Mouse (Mus musculus) intestine, embryonic 14.5 days (tissue): Measurements from ENCODE around the gene Nmnat1. TPM values are rescaled to one million over a fixed set of nuclear protein-coding genes. Genes with fewer than 3 reads are reported as not detected.
A peak's percentile ranks its signal among the peaks of the same experiment; 100 is the strongest.

Experiments
- ATAC-seq: fragments of 200-750 bp; cut with Nextera tagmentation; replicated peaks from 2 replicates; pipeline ENCODE4 v1.8.0; 2017; ENCODE audit warnings: low read depth, moderate number of reproducible peaks, moderate TSS enrichment, moderate library complexity; ENCODE audit not compliant: low FRiP score, low TSS enrichment
- DNase-seq: peaks from one replicate; pipeline ENCODE4 v3.0.0-alpha.2; 2018; ENCODE audit warnings: low spot score
- H3K27ac ChIP-seq: fragments of 300-500 bp; sonication (generic); 2 replicates; pipeline ENCODE4 v1.5.1; 2014; ENCODE audit warnings: low read depth, mild to moderate bottlenecking, control low read depth
- H3K27me3 ChIP-seq: fragments of 300-500 bp; sonication (generic); replicated peaks from 2 replicates; pipeline ENCODE4 v1.6.1; 2014; ENCODE audit warnings: low read length, control low read depth; ENCODE audit not compliant: control insufficient read depth, insufficient read depth
- H3K36me3 ChIP-seq: fragments of 300-500 bp; sonication (generic); 2 replicates; pipeline ENCODE4 v1.6.1; 2014; ENCODE audit warnings: low read length, control low read depth; ENCODE audit not compliant: control insufficient read depth, insufficient read depth
- H3K4me1 ChIP-seq: fragments of 300-500 bp; sonication (generic); replicated peaks from 2 replicates; pipeline ENCODE4 v1.6.1; 2014; ENCODE audit warnings: low read length, control low read depth, mixed read lengths; ENCODE audit not compliant: control insufficient read depth, insufficient read depth
- H3K4me2 ChIP-seq: fragments of 300-500 bp; sonication (generic); 2 replicates; pipeline ENCODE4 v1.6.1; 2014; ENCODE audit warnings: low read length
- H3K4me3 ChIP-seq: fragments of 300-500 bp; sonication (generic); 2 replicates; pipeline ENCODE4 v1.5.1; 2014; ENCODE audit warnings: low read depth, low read length, control low read depth, mixed read lengths
- H3K9ac ChIP-seq: fragments of 300-500 bp; sonication (generic); 2 replicates; pipeline ENCODE4 v1.6.1; 2014; ENCODE audit warnings: mild to moderate bottlenecking, low read length
- H3K9me3 ChIP-seq: fragments of 300-500 bp; sonication (generic); 2 replicates; pipeline ENCODE4 v1.6.1; 2016; ENCODE audit warnings: low read length, control low read depth; ENCODE audit not compliant: control insufficient read depth
- WGBS: fragments of 180-500 bp; shearing (Covaris S2); extraction: QIAGEN DNeasy Blood & Tissue Kit; methylation state at CpG from one replicate; pipeline ENCODE4 v1.1.7; 2014; 5-methylcytosine and 5-hydroxymethylcytosine counted together
- polyA plus RNA-seq: library from polyadenylated mRNA; unstranded; fragments of >200 nt; fragmentation: Nextera tagmentation; extraction: Ambion mirVana; gene quantifications from 2 replicates; pipeline ENCODE4 v1.2.1, GENCODE M21; 2014

Nmnat1 gene
- polyA plus RNA-seq, 1 experiment from 2014 or later = 12.0 TPM

DNA sequence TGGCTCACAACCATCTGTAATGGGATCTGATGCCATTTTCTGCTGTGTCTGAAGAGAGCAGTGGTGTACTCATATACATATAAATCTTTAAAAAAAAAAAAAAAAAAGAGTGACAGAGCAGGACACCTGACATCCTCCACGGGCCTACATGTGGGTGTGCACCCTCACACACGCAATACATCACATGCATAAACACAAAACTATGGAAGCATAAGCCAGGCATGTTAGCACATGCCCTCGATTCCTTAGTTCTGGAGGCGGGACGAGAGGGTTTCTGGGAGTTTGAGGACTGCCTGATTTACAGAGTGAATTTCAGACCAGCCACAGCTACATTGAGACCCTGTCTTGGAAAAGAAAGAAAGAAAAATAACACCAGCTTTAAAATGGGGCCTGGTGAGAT is 19.4 kb upstream of the Nmnat1 start:
- ATAC-seq (no peak), DNase-seq (no peak)
- Histone ChIP-seq H3K36me3 (peaks cover 21% of the 10 kb centered on the region), H3K9me3 (no peaks in the 10 kb centered on the region), H3K4me2 (no peak overlapping the region), H3K4me1 (no peaks in the 10 kb centered on the region), H3K27ac (no peak overlapping the region), H3K9ac (no peak overlapping the region), H3K27me3 (no peaks in the 10 kb centered on the region), H3K4me3 (no peak overlapping the region)
- WGBS = 82% methylated on average over 5 of the region's 5 CpGs

DNA sequence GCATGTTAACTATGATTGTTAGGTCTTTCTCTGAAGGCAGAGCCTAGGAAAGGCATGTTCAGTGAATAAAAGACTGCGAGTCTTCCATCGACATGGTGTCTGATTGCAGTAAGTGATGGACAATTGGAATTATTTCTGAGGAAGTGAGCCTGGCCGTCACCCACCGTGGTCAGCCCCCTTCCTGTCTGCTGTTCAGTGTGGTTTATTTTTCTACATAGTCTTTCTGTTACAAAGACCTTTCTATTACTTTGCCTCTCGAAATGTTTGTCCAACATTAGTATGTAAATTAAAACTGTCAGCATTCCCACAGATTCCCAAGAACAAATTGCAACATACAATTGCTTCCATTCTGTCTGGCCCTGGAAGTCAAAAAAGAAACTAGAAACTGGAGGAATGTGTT is 14.8 kb upstream of the Nmnat1 start:
- H3K9me3 ChIP-seq = no peaks in the 10 kb centered on the region
- DNase-seq (no peak), ATAC-seq (no peak)
- no peaks in the 10 kb centered on the region for H3K4me1 ChIP-seq
- no peak overlapping the region for H3K4me2 ChIP-seq
- no peak overlapping the region for H3K4me3 ChIP-seq
- WGBS = 85% methylated on average over 5 of the region's 5 CpGs
- peaks cover 55% of the 10 kb centered on the region for H3K36me3 ChIP-seq
- no peak overlapping the region for H3K9ac ChIP-seq
- H3K27ac ChIP-seq = no peak overlapping the region
- no peaks in the 10 kb centered on the region for H3K27me3 ChIP-seq

DNA sequence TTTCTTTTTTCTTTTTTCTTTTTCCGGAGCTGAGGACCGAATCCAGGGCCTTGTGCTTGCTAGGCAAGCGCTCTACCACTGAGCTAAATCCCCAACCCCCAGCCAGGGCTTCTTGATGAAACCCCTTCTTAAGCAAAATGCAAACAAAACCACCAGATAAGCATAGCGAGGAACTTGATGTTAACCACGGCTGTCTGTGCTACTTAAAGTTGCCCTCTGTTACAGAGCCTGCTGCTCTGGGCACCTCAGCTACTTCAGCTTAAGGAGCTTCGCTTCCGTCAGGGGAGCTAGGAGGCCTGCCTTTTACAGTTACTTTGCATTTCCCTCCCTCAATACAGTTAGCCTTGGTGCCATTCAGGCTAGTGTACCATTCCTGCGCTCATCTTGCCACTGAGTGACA is 13.9 kb upstream of the Nmnat1 start:
- Histone ChIP-seq H3K4me1 (no peaks in the 10 kb centered on the region), H3K4me3 (no peak overlapping the region), H3K27ac (no peak overlapping the region), H3K27me3 (no peaks in the 10 kb centered on the region), H3K36me3 (peaks cover 64% of the 10 kb centered on the region), H3K9me3 (no peaks in the 10 kb centered on the region), H3K4me2 (no peak overlapping the region), H3K9ac (no peak overlapping the region)
- DNase-seq = no peak
- no peak for ATAC-seq
- 78% methylated on average over 8 of the region's 8 CpGs for WGBS

DNA sequence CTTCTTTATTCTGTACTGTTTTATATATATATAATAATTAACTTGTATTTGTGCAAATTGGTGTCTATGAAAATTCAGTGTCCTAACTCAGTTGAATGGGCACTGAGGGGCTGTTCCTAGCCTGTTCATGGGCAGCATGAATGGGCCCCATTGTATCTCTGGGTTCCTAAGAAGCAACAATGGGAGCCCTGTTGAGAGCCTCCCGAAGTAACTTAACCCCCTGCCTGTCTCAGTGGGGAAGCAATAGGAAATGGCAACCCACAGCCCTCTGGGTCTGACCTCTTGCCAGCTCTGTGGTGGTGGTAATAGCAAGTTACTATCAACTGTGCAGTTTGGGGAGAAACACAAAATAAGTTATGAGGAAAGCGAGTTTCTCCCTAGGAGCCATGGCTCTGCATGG is 11.6 kb upstream of the Nmnat1 start:
- Histone ChIP-seq H3K9ac (no peak overlapping the region), H3K4me3 (no peak overlapping the region), H3K9me3 (no peaks in the 10 kb centered on the region), H3K27me3 (no peaks in the 10 kb centered on the region), H3K4me1 (no peaks in the 10 kb centered on the region), H3K27ac (no peak overlapping the region), H3K4me2 (no peak overlapping the region), H3K36me3 (peaks cover 73% of the 10 kb centered on the region)
- ATAC-seq (no peak), DNase-seq (no peak)
- 80% methylated on average over 2 of the region's 2 CpGs for WGBS

DNA sequence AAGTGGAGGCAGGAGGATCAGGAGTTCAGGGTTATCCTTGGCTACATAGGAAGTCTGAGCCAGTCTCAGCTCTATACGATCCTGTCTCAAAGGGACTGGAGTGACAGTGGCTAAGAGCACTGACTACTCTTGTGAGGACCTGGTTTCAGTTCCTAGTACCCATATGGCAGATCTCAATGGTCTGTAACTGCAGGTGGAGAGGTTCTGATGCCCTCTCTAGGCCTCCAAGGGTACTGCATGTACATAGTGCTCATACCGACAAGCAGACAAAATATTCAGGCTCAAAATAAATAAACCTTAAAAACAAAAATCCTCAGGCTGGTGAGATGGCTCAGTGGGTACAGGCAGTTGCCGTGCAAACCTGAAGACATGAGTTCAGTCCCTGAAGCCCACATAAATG is 6.1 kb upstream of the Nmnat1 start:
- 96% methylated on average over 3 of the region's 3 CpGs for WGBS
- Histone ChIP-seq H3K4me2 (no peak overlapping the region), H3K4me3 (no peak overlapping the region), H3K36me3 (peaks cover 82% of the 10 kb centered on the region), H3K27me3 (no peaks in the 10 kb centered on the region), H3K9ac (no peak overlapping the region), H3K9me3 (no peaks in the 10 kb centered on the region), H3K27ac (no peak overlapping the region), H3K4me1 (peaks cover 7% of the 10 kb centered on the region)
- DNase-seq (no peak), ATAC-seq (no peak)

DNA sequence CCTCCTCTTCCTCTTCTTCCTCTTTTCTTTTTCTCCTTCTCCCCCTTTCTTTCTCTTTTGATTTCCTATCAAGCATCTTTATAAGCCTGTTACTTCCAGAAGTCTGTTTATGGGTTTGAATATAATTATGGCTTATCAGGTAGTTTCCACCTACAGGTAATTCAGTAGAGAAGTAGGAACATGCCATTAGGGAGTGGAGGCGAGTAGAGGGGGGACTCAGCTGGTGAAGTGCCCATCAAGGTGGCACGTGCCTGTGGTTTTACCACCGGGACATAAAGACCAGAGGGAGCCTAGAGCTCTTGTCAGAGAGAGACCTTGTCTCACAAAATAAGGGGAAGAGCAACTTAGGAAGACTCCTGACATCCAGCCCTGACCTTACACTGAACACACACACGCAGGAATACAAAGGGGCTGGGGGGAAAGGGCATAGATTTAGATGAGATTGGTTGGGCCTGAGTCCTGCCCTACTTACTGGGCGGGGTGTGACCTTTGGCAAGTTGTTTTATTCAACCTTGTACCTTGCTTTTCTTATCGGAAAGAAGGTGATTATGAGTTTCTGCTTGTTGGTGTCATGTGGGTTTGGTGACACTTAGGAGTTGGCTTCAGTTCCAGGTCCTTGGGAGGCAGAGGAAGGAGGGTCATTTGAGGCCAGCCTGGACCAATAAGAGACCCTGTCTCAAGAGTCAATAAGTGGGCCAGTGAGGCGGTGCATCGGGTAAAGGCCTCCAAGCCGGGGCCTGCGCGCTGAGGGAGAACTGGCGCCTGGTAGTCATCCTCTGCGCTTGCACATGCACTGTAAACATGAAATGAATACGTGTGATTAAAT is 4.6 kb upstream of the Nmnat1 start:
- 91% methylated on average over 14 of the region's 14 CpGs for WGBS
- H3K27me3 ChIP-seq = no peaks in the 10 kb centered on the region
- H3K27ac ChIP-seq = no peak overlapping the region
- no peak overlapping the region for H3K9ac ChIP-seq
- no peak for DNase-seq
- no peak for ATAC-seq
- no peaks in the 10 kb centered on the region for H3K9me3 ChIP-seq
- peaks cover 8% of the 10 kb centered on the region for H3K4me1 ChIP-seq
- H3K36me3 ChIP-seq = peaks cover 68% of the 10 kb centered on the region
- no peak overlapping the region for H3K4me3 ChIP-seq
- H3K4me2 ChIP-seq = no peak overlapping the region

DNA sequence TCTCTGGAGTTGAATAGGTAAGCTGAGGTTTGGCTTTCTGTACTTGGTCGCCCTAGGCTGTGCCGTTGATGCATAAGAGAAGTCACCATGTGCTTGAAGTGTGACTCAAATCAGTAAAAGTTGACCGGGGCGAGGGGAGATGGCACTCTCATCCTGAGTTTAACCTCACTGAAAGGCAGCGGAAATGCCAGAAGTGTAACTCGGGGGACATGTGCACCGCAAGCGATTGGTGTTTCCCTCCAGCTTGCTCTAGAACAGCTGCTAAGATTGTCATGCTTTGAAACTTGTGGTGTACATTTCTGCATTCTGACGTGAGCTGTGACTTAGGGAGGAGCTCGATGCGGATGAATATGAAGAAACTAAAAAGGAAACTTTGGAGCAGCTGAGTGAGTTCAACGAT is 2.7 kb upstream of the Nmnat1 start:
- no peak for DNase-seq
- H3K9ac ChIP-seq = no peak overlapping the region
- H3K27me3 ChIP-seq = no peaks in the 10 kb centered on the region
- H3K27ac ChIP-seq = no peak overlapping the region
- peaks cover 51% of the 10 kb centered on the region for H3K36me3 ChIP-seq
- ATAC-seq = no peak
- 95% methylated on average over 12 of the region's 12 CpGs for WGBS
- no peak overlapping the region for H3K4me3 ChIP-seq
- peaks cover 8% of the 10 kb centered on the region for H3K4me1 ChIP-seq
- H3K9me3 ChIP-seq = no peaks in the 10 kb centered on the region
- no peak overlapping the region for H3K4me2 ChIP-seq

DNA sequence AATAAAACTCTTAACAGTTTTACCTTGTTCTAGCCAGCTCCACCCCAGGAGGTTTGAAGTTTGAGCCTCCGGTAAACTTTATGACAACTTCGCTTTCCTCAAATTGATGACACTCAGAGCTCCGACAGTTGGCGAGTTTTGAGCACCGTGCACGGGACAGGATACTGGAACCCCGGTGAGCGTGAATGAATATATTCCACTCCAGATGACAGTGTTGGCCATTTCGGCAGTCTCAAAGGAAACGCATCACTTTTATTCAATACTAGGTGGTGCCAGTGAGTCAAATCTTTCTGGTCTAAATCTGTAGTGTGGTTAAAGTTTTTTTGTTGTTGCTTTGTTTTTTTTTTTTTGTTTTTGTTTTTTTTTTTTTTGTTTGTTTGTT is 814 bp upstream of the Nmnat1 start:
- H3K4me2 ChIP-seq = peak overlapping the region; percentile 88
- H3K4me1 ChIP-seq = peaks cover 8% of the 10 kb centered on the region
- DNase-seq (no peak), ATAC-seq (no peak; the same call in 1 of the 2 replicates)
- no peaks in the 10 kb centered on the region for H3K9me3 ChIP-seq
- WGBS = under 1% methylated on average over 10 of the region's 10 CpGs
- peak overlapping the region; percentile 58 for H3K4me3 ChIP-seq
- H3K36me3 ChIP-seq = peaks cover 36% of the 10 kb centered on the region
- peak overlapping the region; percentile 70; the same call in 1 of the 2 replicates for H3K27ac ChIP-seq
- peak overlapping the region; percentile 57 for H3K9ac ChIP-seq
- no peaks in the 10 kb centered on the region for H3K27me3 ChIP-seq

DNA sequence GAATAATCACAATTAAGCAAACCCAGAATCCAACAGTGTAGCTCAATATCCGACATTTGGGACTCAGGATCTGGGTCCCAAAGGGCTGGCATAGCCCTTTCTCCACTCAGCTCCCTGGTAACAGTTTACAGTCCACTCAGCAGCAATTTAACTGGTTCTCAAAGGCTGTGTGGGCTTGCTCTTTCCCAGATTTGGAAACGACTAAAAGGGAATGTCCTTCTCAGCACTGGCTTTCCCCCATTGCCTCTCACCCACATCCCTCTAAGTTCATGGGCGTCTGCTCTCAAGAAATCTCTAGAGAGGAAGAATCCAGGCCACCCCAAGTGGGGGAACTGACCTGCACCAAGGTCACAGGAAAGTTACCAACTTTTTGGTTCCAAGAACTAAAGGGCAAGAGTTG is 436 bp downstream of the Nmnat1 start:
- Histone ChIP-seq H3K9me3 (no peaks in the 10 kb centered on the region), H3K36me3 (peaks cover 30% of the 10 kb centered on the region), H3K4me2 (peak overlapping the region; percentile 88), H3K4me1 (peaks cover 8% of the 10 kb centered on the region), H3K4me3 (peak overlapping the region; percentile 58), H3K9ac (peak overlapping the region; percentile 57), H3K27ac (peak overlapping the region; percentile 70), H3K27me3 (no peaks in the 10 kb centered on the region)
- WGBS = 56% methylated on average over 3 of the region's 3 CpGs
- DNase-seq = no peak
- ATAC-seq = no peak
